Mouse (Mus musculus) ovary, adult 18-20 months (tissue): ENCODE measurements around the gene Me1.
A peak's percentile ranks its signal among the peaks of the same experiment; 100 is the strongest.

Source experiments
- DNase-seq: peaks from one replicate; pipeline ENCODE4 v3.0.0; 2022; ENCODE audit warnings: low spot score, mixed read lengths

Me1 gene

GRCm38 (mm10) chr9:86708921-86709320 is 13.2 kb upstream of the Me1 start:
- peak; percentile 65 for DNase-seq

DNA sequence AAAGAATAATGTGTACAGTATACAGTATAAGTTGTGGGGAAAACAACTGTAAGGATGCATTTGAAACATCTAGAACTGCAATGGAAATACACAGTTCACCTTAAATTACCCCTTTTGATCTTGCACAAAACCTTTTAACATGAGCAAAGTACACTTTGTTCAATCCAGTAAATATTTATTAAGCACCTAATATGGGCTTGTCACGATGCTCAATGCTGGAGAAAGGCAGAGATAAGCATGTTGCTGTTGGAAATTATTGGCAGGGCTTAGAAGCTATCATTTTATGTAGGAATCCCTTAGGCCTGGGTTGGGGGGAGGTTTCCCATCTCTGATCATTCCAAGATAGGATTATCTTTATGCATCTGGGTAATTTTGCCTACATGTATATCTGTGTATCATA is 11.7 kb upstream of the Me1 start:
- DNase-seq, result no peak

DNA sequence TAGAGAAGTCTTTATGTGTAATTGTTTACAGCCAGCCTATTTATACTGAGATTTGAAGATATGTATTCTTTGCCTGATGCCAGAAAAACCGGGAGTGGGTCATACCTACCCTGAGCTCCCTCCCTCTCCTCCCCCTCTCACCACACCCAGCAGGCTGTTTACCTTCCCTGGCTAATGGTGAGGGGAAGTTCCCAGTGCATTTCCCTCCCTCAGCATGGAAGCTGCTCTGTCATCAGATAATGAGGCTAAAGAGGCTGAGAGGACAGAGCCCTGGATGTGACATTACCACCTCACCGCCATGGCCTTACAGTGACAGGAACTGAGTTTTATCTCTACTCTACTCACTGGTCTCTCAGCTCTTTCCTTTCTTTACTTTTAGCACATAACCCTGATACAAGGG is 6.1 kb upstream of the Me1 start:
- no peak for DNase-seq

GRCm38 (mm10) chr9:86701264-86701663 is 5.5 kb upstream of the Me1 start:
- DNase-seq, result no peak

DNA sequence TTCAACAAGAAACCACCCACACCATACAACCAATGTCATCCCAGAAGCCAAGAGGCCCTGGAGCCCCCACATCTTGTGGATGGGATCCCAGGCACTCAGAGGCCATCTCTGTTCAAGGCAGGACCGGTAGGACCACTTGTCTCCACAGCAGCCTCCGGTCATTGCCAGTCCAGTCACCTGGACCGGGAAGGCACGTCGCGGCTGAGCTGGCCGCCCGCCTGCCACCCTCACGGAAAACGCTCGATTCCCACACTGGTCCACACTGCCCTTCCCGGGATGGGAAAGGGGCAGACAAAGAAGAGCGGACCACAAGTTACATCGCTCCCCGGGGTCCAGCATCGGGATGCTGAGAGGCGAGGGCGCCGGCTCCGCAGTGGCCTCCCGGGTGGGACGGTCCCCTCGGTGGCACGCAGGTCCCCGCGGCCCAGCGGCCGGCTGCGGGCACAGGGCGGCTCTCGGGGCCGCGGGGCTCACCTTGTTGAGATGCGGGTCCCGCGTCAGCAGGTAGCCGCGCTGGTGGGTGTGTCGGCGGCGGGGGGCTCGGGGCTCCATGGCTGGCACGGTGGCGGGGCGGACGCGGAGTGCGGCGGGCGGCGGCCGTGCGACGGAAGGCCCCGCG is 445 bp downstream of the Me1 start:
- DNase-seq, result no peak

DNA sequence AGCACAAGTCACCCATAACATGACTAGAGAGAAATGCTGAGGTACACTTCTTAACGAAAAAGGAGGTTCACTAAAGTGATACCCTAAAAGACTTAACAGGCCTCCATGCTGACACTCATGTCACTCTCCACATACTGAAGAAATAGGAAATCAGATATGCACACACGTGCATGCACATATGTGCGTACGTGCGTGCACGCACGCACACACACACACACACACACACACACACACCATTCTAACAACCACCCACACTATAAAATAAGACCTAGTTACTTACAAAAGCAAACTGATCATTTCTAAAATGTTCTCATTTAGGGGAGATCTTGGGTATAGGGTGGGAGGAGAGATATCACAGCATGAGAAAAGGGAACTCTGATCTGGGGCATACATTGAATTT is 1.1 kb downstream of the Me1 start:
- DNase-seq, result no peak

GRCm38 (mm10) chr9:86693935-86694334 is 1.8 kb downstream of the Me1 start:
- DNase-seq, result no peak

DNA sequence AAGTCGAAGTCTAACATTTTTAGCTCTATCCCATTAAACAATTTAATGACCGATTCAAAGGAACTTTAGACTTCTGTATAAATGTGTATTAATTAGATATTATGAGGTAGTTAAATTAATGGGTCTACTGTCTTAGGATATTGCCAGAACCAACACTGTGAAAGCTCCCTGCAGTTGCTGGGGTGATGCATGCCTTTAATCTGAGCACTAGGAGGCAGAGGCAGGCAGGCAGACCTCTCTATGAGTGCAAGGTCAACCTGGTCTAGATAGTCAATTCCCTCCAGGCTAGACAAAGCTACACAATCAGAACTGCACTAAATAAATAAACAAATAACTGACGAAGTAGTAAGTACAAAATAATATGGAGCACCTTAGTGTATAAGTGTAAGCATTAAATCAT is 3.1 kb downstream of the Me1 start:
- DNase-seq, result no peak

- no peak for DNase-seq
These were observed 3.5 kb downstream of the Me1 start for GRCm38 (mm10) chr9:86692251-86692650.

DNA sequence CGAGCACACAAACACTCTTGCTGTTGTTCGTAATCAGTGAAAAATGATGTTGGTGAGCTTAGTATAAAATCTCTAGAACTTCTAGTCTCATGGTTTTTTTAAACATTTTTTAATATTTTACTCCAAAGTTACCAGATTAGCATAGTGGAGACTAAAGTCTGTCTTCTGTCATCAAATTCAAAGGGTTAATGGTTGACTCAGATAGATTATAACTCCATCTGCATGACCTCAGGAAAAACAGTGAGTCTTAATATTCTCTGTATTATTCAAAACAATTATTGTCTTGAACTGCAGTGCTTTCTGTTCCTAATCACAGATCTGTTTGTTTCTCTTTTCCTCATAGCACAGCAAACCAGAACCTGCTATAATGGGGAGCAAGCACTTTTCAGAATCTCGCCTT is 4.7 kb downstream of the Me1 start:
- DNase-seq, result no peak

DNA sequence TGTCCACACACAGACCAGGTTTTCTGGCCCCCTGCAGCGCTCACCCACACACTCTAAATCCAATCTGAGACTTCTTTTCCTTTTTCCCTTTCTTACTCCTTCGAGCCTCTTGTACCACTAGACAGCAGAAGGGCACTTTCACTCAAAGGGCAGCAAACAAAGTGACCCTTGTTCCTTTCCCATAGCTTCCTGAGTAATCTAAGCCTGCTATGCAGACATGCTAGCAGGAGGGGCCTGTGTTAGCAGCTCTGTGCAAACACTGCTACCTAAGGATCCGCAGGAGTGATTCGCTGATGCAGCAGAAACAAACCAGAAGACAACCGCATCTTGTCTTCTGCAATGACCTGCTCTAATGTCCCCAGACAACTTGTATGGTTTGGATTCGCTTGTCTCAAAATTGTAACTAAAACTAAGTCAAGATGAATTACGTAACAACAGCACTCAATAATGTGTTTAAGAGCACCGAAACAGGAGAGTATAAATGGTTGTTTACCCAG is 12.0 kb downstream of the Me1 start:
- DNase-seq, result no peak

DNA sequence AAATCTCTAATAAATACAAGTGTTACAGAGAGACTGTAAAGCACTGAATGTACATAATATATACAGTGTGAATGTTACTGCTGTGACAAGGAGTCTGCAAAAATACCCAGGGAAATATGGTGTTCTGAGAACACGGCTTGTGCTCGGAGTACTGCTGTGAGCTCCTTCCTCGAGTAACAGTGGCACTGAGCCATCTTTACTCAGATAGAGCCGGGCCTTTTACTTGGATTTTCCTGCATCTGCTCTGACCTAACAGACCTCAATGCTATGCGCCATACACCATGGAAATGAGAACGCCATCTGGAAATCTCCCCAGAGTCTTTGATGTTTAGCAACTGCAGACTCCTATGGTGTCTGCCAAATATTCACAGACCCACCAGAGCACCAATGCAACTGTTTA is 12.9 kb downstream of the Me1 start:
- no peak for DNase-seq

GRCm38 (mm10) chr9:86682278-86682677 is 13.5 kb downstream of the Me1 start:
- DNase-seq, result no peak

GRCm38 (mm10) chr9:86680431-86680830 is 15.3 kb downstream of the Me1 start:
- DNase-seq, result no peak

DNA sequence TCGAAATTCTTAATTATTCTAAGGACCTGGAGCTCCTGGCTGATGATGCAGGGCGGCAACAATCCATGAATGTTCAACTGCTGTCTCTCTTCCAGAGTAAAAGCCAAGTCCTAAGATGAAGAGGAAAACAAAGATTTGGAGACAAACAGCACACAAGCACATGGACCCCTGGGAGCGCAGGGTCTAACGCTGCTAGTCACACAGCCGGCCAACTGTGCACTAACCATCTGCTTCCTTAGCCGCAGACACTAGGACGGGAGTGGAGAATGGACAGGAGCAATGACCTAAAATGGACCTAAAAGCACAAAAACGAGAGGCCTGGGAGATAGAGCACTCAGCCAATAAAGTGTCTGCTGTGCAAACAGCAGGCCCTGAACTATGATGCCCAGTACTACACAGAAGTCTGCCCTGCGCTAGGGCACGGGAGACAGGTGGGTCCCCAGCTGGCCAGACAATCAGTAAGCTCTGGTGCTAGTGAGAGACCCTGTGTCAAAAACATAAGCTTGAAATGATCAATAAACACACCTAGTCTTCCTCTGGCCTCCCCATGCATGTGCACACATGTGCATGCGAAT is 15.8 kb downstream of the Me1 start:
- DNase-seq, result no peak

- no peak for DNase-seq
These were observed 19.5 kb downstream of the Me1 start for GRCm38 (mm10) chr9:86676246-86676645.

GRCm38 (mm10) chr9:86675426-86675825 is 20.3 kb downstream of the Me1 start:
- no peak for DNase-seq

DNA sequence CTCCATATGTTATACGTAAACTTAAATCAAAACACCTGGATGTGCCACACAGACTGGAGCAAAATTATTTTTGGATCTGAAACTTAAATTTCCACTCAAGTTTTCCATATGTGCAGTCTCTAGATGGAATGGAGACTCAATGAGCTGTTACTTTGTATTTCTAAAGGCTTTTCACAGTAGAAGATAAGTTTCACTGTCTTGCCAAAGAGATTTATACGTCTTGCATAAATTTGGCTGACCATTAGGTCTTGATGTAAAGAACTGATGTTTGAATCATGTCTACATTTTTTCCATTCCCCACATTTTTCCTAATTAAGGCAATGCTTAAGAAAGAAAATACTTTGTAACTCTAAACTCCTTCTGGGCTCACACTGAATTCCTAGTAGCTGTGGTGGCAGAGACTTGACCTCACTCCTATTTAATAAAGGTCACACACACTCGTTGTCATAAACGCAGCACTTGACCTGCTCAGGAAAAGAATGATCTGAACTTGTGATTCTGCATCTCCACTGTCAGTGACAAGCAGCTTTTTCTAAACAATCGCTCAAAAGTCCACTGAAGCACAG is 22.8 kb downstream of the Me1 start:
- no peak for DNase-seq

- no peak for DNase-seq
These were observed 27.0 kb downstream of the Me1 start for GRCm38 (mm10) chr9:86668590-86669252.

DNA sequence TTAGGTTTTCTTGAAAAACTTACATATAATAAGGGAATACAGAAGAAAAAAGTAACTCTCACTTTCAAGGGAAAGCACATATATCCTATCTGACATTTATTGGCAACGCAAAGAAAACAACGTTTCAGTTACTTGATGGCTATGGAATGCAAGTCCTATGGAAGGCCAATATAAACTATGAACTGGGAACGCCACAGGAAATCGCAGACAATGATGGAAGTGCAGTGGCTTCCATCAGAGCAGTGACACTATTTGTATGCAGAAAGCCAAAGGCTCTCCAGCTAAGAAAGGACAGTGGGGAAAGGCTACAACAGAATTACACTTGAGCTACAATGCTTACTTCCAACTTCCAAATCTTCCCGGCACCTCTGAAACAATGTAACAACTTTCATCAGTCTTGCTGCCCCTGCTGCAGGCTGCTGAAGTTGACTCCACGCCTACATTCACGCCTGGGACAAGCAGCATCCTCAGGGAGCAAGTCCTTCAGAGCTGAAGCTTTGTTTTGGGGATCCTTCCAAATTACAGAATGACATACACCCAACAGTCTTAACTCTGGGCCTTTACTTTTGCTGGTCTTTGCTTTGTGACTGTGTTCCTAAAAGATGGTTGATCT is 28.5 kb downstream of the Me1 start:
- DNase-seq, result no peak

DNA sequence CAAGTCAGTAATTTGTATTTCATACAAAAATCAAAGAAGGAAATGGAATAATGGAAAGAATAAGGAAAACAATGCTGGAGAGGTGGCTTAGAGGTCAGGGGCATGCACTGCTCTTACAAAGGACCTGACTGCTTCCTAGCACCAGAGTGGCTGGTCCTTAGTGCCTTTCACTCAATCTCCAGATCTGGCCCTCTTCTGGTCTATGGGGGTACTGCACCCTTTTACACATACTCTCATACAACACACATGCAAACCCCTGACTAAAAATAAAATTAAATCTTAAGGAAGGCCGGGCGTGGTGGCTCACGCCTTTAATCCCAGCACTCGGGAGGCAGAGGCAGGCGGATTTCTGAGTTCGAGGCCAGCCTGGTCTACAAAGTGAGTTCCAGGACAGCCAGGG is 34.1 kb downstream of the Me1 start:
- no peak for DNase-seq

DNA sequence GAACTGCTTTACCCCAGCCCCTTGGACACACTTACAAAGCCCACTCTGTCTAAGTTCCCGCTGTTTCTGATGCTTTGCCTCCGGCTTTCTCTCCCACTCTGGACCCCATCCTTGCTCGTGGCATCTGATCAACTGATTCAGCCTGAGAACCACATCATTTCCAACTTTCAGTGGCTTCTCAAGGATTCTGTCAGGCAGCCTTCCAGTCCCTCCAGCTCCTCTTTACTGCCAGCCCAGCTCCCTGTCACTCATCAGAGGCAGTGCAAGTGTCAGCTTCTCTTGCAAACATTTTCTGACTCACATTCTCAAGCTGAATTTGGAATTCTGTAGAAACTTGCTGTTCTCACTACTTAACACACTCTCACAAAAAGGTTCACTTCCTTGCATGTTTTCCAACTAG is 34.5 kb downstream of the Me1 start:
- DNase-seq, result no peak

GRCm38 (mm10) chr9:86660327-86660726 is 35.4 kb downstream of the Me1 start:
- DNase-seq, result no peak
